Comparison of ENCODE assay signal across 12 mouse cellular contexts in the genomic region with DNA sequence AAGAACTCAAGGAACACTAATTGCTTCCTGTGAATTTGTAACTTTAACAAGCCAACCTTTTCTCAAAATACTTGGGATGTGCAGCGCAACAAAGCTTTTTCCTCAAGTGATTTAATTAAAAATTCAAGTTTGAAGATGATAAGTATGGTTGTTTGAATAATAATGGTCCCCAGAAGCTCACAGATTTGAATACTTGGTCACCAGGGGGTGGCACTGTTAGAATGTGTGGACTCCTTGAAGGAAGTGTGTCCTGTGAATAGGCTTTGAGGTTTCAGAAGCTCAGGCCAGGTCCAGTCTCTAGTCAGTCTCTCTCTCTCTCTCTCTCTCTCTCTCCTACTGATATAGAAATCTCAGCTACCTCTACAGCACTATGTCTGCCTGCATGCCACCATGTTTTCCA. TPM values are rescaled to one million over a fixed set of nuclear protein-coding genes. Genes with fewer than 3 reads are reported as not detected.
"Had no signal": no experiment of that assay in that cellular context is flagged by ENCODE, and none has a peak within 500 bp of the region (broad histone marks: within the 10 kb centered on the region; RNA-seq: fewer than 3 reads in every experiment).

No protein-coding gene starts in this region.

- H3K9ac ChIP-seq: limb, embryonic 12.5 days; liver, embryonic 14.5 days; midbrain, embryonic 13.5 days had no signal

- H3K27ac ChIP-seq: layer of hippocampus, adult 2 months; limb, embryonic 12.5 days; liver, embryonic 14.5 days; midbrain, embryonic 13.5 days had no signal

- H3K36me3 ChIP-seq: limb, embryonic 12.5 days; midbrain, embryonic 13.5 days had no signal

- H3K27me3 ChIP-seq: limb, embryonic 12.5 days; midbrain, embryonic 13.5 days had no signal

- ATAC-seq: lung, postnatal 0 days; midbrain, embryonic 13.5 days had no signal

- H3K4me2 ChIP-seq: limb, embryonic 12.5 days; midbrain, embryonic 13.5 days had no signal

- DNase-seq: kidney, postnatal 4 days; liver; lung, adult 2 months; lung, postnatal 36 days; right cerebral cortex, postnatal 25 days; thymus, postnatal 4 days had no signal

- H3K4me3 ChIP-seq: layer of hippocampus, adult 2 months; limb, embryonic 12.5 days; midbrain, embryonic 13.5 days had no signal

- H3K4me1 ChIP-seq: limb, embryonic 12.5 days; midbrain, embryonic 13.5 days had no signal

- H3K9me3 ChIP-seq: midbrain, embryonic 13.5 days had no signal

RNA-seq across cellular contexts. Expression of a gene that starts 32.0 kb away (rescaled TPM):
- total RNA-seq: megakaryocyte progenitor cell, adult 5-6 weeks had no signal
